Mouse (Mus musculus) thymus, adult 2 months (tissue): ENCODE data around the gene Tex22. TPM values are rescaled to one million over a fixed set of nuclear protein-coding genes. Genes with fewer than 3 reads are reported as not detected.
A peak's percentile ranks its signal among the peaks of the same experiment; 100 is the strongest.

Source experiments
- DNase-seq: peaks from one replicate; pipeline ENCODE4 v3.0.0; 2021
- H3K27ac ChIP-seq: fragments of 200-500 bp; 2 replicates; pipeline ENCODE4 v1.5.1; 2012; ENCODE audit warnings: low read length, control low read depth; ENCODE audit not compliant: control insufficient read depth, insufficient read depth
- H3K27me3 ChIP-seq: fragments of 200-500 bp; 2 replicates; pipeline ENCODE4 v1.6.1; 2012; ENCODE audit warnings: mild to moderate bottlenecking, low read length, moderate library complexity, mixed read lengths; ENCODE audit not compliant: control insufficient read depth, insufficient read depth
- H3K36me3 ChIP-seq: fragments of 200-500 bp; 2 replicates; pipeline ENCODE4 v1.6.1; 2012; ENCODE audit warnings: mild to moderate bottlenecking, low read length, moderate library complexity; ENCODE audit not compliant: control insufficient read depth, insufficient read depth
- H3K4me1 ChIP-seq: fragments of 200-500 bp; replicated peaks from 2 replicates; pipeline ENCODE4 v1.6.1; 2012; ENCODE audit warnings: low read length; ENCODE audit not compliant: control insufficient read depth, insufficient read depth
- H3K4me3 ChIP-seq: fragments of 200-500 bp; 2 replicates; pipeline ENCODE4 v1.5.1; 2012; ENCODE audit warnings: mild to moderate bottlenecking, low read length, control low read depth, moderate library complexity; ENCODE audit not compliant: control insufficient read depth, insufficient read depth
- CTCF ChIP-seq: fragments of 200-500 bp; IDR thresholded peaks from 2 replicates; pipeline ENCODE4 v1.5.1; 2012; ENCODE audit warnings: mild to moderate bottlenecking, control low read depth, low read length, moderate library complexity, borderline replicate concordance; ENCODE audit not compliant: control insufficient read depth, poor library complexity, insufficient read depth; ENCODE audit errors: extremely low read depth
- POLR2A ChIP-seq: fragments of 200-500 bp; IDR thresholded peaks from 2 replicates; pipeline ENCODE4 v1.6.1; 2012; ENCODE audit warnings: mild to moderate bottlenecking, low read length, control low read depth, moderate library complexity; ENCODE audit not compliant: control insufficient read depth, poor library complexity, insufficient read depth; ENCODE audit errors: extremely low read depth
- WGBS: fragments of 180-500 bp; shearing (Covaris S2); methylation state at CpG from one replicate; pipeline ENCODE4 v1.1.7; 2018; 5-methylcytosine and 5-hydroxymethylcytosine counted together
- polyA plus RNA-seq: library from polyadenylated mRNA; depleted of rRNA; stranded (reverse); fragments of >200 nt; gene quantifications from 2 replicates; pipeline ENCODE4 v1.2.3, GENCODE M21; 2012

Tex22 gene
- polyA plus RNA-seq, 1 experiment, result 0.31 TPM

DNA sequence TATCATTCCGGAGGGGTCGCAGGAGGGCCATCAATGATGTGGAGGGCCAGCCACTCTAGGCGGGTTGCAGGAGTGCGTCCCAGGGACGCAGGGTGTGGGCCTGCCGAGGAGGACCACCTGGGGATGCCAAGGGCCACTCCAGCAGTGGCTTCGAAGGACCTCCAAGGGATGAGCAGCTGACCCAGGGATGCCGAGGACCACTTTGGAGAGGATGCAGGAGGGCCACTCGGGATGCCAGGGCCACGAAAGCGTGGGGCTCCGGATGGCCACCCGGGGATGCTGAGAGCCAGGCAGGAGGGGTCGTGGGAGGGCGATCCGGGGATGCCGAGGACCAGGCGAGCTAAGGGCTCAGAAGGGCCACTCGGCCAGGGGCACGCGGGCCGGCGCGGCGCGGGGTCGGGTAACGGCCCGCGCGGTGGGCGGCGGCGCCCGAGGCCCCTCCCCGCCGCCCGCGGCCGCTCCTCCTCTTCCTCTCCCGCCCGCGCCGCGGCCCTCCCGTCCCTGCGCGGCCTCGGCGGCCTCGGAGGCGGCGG lies 23.5 kb downstream of the Tex22 start, which contains the start of gene Mta1:
TSS of gene Mta1 (plus strand) at position 530 of the 533 bp plus-strand sequence.
- 10% methylated on average over 38 of the region's 53 CpGs for WGBS
- peak; percentile 58 for DNase-seq
- H3K27me3 ChIP-seq, result no peaks in the 10 kb centered on the region
- H3K36me3 ChIP-seq, result no peaks in the 10 kb centered on the region
- TF ChIP-seq POLR2A, result peak; percentile 50; the same call in 1 of the 2 replicates
- TF ChIP-seq CTCF, result no peak
- no peak within 1 kb of the TSS for H3K27ac ChIP-seq
- H3K4me3 ChIP-seq, result peak within 1 kb of the TSS; percentile 64
- H3K4me1 ChIP-seq, result peaks cover 47% of the 10 kb centered on the region

GRCm38 (mm10) chr12:113098530-113099151 lies 24.3 kb downstream of the Tex22 start:
- Histone ChIP-seq H3K27ac (no peak overlapping the region), H3K36me3 (no peaks in the 10 kb centered on the region), H3K4me1 (peaks cover 49% of the 10 kb centered on the region), H3K4me3 (peak overlapping the region; percentile 61), H3K27me3 (no peaks in the 10 kb centered on the region)
- TF ChIP-seq POLR2A (no peak), CTCF (no peak)
- peak; percentile 33 for DNase-seq
- WGBS, result under 1% methylated on average over 60 of the region's 60 CpGs

- Histone ChIP-seq H3K27ac (no peak overlapping the region), H3K36me3 (no peaks in the 10 kb centered on the region), H3K4me1 (peaks cover 53% of the 10 kb centered on the region), H3K4me3 (peak overlapping the region; percentile 61), H3K27me3 (no peaks in the 10 kb centered on the region)
- no peak for DNase-seq
- no peak for TF ChIP-seq CTCF
- TF ChIP-seq POLR2A, result no peak
- WGBS, result 20% methylated on average over 6 of the region's 6 CpGs
Measured at GRCm38 (mm10) chr12:113099470-113100237, 25.4 kb downstream of the Tex22 start.

- peaks cover 53% of the 10 kb centered on the region for H3K4me1 ChIP-seq
- no peak for DNase-seq
- 59% methylated on average over 5 of the region's 5 CpGs for WGBS
- no peaks in the 10 kb centered on the region for H3K36me3 ChIP-seq
- no peak overlapping the region for H3K4me3 ChIP-seq
- H3K27me3 ChIP-seq, result no peaks in the 10 kb centered on the region
- TF ChIP-seq CTCF (no peak), POLR2A (no peak)
- H3K27ac ChIP-seq, result peak overlapping the region; percentile 78
Measured at GRCm38 (mm10) chr12:113100448-113101076, 26.3 kb downstream of the Tex22 start.

- TF ChIP-seq POLR2A (no peak), CTCF (no peak)
Measured at GRCm38 (mm10) chr12:113101251-113101960, 27.1 kb downstream of the Tex22 start.

DNA sequence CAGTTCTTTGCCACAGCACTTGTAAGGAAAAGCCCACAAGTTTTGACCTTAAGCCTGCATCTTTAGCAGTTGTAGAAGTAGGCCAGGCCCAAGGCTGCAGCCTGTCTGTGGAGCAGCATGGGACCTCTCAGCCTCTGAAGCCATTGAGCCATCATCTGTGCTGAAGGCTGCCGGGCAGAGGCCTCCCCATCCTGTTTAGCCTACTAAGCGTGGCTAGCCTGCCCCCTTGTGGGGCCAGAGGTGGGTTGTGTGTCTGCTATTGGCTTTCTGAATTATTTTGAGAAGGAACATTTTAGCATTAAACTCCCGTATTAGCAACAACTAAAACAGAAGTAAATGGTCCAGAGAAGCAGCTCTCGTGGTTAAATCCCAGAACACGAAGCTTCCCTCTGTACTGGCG lies 28.2 kb downstream of the Tex22 start:
- peak; percentile 73 for DNase-seq
- Histone ChIP-seq H3K27me3 (no peaks in the 10 kb centered on the region), H3K36me3 (no peaks in the 10 kb centered on the region), H3K4me1 (peaks cover 58% of the 10 kb centered on the region), H3K4me3 (no peak overlapping the region), H3K27ac (peak overlapping the region; percentile 78; the same call in 1 of the 2 replicates)
- WGBS, result 50% methylated on average over 6 of the region's 6 CpGs
- TF ChIP-seq POLR2A (no peak), CTCF (0 out of 2 replicates have a peak, but pooled peaks have one; percentile 48)

More at GRCm38 (mm10) chr12:113101251-113101960, 27.1 kb downstream of the Tex22 start:
- Histone ChIP-seq H3K27me3 (no peaks in the 10 kb centered on the region), H3K36me3 (no peaks in the 10 kb centered on the region), H3K4me3 (no peak overlapping the region), H3K4me1 (peaks cover 53% of the 10 kb centered on the region), H3K27ac (peak overlapping the region; percentile 78)
- DNase-seq, result no peak
- whole genome bisulfite sequencing, result 10% methylated on average over 9 of the region's 9 CpGs
